Mouse (Mus musculus) heart, postnatal 14 days (tissue): ENCODE results near the gene Gpr82. TPM values are rescaled to one million over a fixed set of nuclear protein-coding genes. Genes with fewer than 3 reads are reported as not detected.

Source experiments
- DNase-seq, 2 experiments: peaks; one replicate each; pipeline ENCODE4 v3.0.0; 2021 to 2022
- intact Hi-C: fragments of 180-260 bp; cut with DNase I; formaldehyde crosslinking; loops from one replicate; pipeline ENCODE4 v1.15.1; 2025
- long read RNA-seq, 2 experiments: library from polyadenylated mRNA; stranded (forward); transcript quantifications; one replicate each; pipeline ENCODE4 v2.0.0; 2021
- total RNA-seq, 2 experiments: library from RNA; stranded (reverse); gene quantifications; 2 replicates each; pipeline ENCODE4 v1.2.3; 2021

Gpr82 gene
- total RNA-seq, result not detected
- long read RNA-seq, experiment 1, result 0 reads
- long read RNA-seq, experiment 2, result 0 reads

DNA sequence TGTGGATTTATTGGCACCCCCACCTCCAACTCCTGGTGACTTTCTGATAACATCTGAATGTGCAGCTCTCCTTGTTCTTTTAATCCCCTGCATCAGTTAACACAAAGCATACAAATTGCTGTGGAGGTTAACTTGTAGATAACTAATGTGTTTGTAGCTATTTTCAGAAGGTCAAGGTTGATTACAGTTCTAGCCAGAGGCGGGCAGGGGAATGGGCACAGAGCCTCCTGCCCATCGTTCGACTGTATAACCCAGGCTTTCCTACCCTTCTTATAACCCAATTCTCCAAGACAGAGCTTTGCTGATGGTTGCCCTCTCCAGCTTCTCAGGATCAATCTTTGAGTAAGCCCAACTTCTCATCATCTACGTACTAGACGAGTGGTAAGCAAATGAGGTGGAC lies at the start of gene Gpr82:
Gene Gpr82 (plus strand): TSS at position 301 of the 400 bp plus-strand sequence.
- intact Hi-C loops, result no loop called here
- no peak for DNase-seq

DNA sequence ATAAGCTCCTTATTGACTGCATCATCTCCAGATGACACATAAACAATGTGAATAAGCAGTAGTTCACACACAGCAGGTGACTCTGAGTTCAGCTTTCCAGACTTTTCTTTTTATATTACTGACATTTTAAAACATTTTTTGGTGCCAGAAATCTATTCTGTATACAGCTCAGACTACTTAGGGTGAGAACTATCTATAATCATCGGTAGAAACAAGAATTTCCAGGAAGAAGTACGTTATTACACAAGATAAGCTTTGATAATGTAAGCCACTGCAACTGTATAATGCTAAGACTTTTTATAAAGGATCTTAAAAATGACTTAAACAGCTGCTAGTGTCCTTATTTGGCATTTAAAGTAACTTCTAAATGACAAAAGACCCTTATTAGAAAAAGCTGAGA lies 49.0 kb upstream of the Gpr82 start:
- DNase-seq, result no peak
- intact Hi-C loops, result no loop called here

DNA sequence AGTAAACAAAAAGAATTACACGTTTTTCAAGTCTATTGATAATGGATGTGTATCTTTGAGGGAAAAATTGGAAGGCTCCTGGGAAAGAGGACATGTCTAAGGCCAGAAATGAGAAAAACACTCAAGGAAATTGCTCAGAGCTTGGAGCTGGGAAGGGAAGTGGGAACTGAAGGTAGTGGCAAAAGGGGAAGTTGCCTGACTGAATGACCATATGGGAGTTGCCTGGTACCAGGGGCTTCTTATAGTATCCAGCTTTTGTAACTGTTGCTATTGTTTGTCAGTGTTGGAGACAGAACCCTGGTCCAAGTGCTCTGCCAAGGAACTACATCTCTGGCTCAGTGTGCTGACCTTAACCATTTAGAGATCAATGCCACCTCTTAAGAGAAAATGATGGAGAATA lies 44.4 kb upstream of the Gpr82 start:
- no peak for DNase-seq
- intact Hi-C loops, result loop anchor here (5.0 kb wide), 1 partner anchor 154 kb away; no protein-coding TSS in a partner anchor

DNA sequence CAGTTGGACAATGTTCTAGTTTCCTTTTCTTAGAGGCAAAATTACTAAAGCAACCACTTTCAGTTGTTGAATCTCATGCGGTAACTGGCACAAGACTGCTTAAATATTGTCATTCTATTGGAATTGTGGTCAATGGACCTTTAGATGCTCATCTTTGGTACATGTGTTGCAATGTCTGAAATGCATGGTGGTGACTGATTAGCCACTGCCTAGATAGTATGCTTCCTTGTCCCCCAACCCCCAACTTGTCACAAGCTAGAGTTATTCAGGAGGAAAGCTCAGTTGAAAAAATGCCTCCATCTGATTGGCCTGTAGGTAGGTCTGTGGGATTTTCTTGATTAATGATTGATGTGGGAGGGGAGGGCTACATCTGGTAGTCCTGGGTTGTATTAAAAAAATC lies 43.9 kb upstream of the Gpr82 start:
- DNase-seq, result no peak
- intact Hi-C loops, result loop anchor here (5.0 kb wide), 1 partner anchor 155 kb away; no protein-coding TSS in a partner anchor

DNA sequence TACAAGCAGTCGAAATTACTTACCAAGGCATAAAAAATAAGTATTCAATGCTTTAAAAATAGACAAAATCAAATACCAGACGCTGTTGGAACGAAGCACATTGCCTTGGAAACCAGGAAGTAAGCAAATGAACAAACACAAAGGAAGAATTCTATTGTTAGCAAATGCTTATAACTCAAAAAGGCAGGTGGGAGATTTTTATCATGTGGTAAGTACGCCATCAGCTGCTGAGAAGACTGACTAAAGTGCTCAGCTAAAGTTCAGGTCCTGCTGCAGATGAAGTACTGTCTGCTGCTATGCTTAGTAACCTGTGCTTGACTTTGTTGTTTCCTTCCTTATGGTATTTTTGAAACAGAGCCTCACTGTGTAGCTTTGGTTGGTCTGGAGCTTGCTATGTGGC lies 42.7 kb upstream of the Gpr82 start:
- intact Hi-C loops, result loop anchor here (5.0 kb wide), 1 partner anchor 156 kb away; no protein-coding TSS in a partner anchor
- DNase-seq, result no peak

DNA sequence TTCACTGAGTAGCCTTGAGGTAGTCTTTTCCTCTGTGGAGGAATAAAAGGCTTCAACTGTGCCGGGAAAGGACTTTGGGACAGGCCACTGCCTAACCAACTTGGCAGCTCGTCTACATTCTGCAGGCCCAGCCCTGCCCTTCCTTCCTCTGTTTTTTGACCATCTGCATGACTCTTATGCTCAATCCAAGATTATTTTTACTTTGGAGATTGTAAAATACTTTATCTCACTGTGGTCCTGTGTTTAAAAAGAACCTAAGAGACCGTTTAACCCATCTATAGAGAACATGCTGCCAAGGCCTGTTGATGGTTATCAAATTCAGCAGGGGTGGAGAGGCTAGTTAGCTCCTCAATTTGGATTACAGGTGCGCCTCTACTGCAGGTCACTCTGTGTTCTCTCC lies 39.7 kb upstream of the Gpr82 start:
- peak in 1 of 2 experiments; percentile 7 for DNase-seq

DNA sequence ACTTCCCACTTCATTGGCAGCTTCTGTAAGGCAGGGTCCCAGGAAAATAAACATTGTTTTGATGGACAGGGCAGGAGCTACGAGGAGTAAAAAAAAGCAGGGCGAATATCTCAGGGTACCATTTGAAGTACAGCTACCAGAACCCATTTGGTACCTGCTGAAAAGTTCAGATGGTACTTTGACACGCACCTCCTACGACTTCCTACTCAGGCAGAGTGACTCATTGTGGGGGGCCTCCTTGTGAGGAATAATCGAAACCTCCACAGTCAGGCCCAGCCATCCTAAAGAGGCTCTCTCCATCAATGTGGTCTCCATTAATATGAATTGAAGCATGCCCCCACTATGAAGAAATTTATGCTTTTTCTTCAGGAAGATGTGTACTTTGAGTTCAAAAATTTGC lies 38.5 kb upstream of the Gpr82 start:
- intact Hi-C loops, result no loop called here
- DNase-seq, result no peak

More for the DNA sequence above, 39.7 kb upstream of the Gpr82 start:
- intact Hi-C loops, result no loop called here

DNA sequence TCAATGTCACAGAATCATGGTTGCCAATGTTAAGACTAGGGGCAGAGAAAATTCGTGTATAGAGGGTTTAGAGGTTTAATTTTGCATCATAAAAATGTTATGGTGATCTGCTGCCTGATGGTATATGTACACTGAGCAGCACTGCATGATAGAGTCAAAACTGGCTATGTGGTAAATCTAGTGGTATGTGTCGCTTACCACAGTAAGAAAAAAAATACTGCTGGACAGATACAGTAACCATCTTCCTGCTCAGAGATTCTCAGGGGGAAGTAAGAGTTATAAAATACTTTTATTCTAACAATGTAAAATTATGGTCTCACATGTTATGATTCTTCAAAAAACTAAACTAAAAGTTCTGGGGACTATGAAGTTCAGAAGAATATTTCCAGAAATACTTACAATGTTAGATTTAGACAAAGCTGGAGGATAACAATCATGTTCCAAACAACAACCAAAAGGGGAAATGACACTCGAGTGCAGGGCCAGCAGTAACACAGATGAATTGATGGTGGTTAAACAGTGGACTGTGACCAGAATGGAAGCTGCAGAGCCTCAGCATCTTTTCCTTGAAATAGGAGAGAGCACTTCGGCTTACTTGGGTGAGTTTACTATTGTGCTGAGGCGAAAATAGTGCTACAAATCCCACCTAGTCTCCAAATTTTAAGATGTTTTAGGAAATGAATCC lies 29.4 kb upstream of the Gpr82 start, which contains the start of gene Gpr34:
Gene Gpr34 (plus strand): TSS at position 491 of the 685 bp plus-strand sequence.
- intact Hi-C loops, result no loop called here
- DNase-seq, result no peak

DNA sequence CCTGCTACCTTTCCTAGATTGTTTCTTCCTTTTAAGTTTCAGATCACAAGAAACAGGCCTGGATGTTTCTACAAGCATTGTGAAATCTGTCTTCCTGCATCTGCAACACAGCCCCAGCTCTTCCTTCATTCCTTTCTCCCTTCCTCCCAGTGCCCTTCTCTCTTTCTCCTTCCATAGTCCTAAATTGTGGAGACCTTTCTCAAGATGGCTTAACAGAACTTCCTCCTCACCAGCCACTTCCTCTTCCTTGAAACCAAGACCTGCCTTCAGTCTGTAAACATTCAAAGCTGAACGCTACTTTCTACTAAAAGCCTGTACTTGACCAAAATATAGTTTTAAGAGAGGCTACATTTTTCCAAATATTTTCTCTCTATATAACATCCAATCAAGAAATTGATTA lies 24.8 kb upstream of the Gpr82 start:
- intact Hi-C loops, result no loop called here
- no peak for DNase-seq

DNA sequence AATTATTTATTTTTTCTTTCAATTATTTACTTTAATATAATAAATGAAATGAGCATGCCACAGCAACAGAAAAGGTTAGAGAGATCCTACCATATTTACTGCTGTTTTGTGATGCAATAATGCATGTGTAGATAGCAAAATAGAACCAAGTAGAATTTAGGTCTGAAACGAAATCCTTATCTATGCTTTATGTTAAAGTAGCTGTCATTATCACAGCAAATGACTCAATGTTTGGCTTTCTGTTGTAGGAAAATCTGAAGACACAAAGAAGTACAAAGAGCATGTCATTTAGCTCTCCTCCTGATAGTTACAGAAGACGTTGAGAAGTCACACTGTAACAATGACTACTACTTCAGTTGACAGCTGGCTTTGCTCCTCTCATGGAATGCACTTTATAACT lies 22.3 kb upstream of the Gpr82 start:
- DNase-seq, result no peak
- intact Hi-C loops, result no loop called here

DNA sequence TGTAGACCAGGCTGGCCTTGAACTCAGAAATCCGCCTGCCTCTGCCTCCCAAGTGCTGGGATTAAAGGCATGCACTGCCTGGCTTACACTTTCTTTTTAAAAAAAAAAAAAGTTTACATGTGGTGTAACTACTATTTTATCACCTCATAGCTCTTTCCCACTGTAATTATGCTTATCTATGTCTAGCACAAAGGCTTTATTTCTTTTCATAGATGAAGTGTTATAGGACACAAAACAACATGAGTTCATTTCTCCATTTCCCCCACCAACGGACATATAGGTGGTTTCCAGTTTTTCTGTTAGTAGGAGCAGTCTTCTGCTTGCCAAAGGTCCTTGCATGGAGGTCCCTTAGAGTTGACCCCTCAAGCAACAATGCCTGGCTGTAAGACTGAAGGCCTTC lies 9.3 kb upstream of the Gpr82 start:
- no peak for DNase-seq
- intact Hi-C loops, result loop anchor here (10.0 kb wide), 2 partner anchors 147 to 307 kb away; no protein-coding TSS in a partner anchor

DNA sequence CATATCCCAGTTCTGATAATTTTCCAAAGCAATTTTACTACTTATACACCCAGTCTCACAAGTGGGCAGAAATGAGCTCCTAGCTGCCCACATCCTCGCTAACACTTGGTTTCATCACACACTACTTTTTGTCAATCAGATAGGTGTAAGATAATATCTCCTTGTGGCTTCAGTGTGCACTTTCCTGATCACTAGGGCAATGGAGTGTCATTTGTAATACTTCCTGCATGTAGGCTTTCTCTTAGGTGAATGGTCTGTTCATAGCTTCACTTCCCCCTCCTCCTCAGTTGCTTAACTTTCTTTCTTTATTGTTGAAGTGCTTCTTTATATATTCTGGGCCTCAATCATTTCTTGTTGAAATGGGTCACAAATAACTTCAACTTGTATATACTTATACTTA lies 8.9 kb upstream of the Gpr82 start:
- intact Hi-C loops, result loop anchor here (10.0 kb wide), 2 partner anchors 147 to 307 kb away; no protein-coding TSS in a partner anchor
- no peak for DNase-seq

DNA sequence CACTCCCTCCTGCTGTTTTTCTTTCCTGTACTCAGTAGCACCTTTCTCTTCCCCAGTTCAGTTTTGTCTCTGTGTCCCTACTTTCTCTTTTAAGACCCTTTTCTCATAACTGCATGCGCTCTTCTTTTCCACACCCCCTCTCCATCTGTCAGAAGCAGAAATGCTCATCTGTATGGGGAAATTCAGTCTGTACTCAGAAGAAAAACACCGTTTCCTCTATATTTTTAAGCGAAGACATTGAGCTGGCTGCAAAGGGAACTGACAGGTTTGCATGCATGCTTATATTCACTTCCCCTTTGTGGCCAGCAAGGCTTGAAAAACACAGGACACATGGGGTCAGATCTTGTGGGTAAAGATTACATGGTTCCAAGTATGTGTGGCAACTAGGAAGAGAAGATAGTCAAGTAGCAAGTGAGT lies 6.2 kb upstream of the Gpr82 start:
- intact Hi-C loops, result loop anchor here (5.0 to 10.0 kb wide), 5 partner anchors 128 to 978 kb away; partner anchors contain the start of gene Ddx3x
- DNase-seq, result no peak

DNA sequence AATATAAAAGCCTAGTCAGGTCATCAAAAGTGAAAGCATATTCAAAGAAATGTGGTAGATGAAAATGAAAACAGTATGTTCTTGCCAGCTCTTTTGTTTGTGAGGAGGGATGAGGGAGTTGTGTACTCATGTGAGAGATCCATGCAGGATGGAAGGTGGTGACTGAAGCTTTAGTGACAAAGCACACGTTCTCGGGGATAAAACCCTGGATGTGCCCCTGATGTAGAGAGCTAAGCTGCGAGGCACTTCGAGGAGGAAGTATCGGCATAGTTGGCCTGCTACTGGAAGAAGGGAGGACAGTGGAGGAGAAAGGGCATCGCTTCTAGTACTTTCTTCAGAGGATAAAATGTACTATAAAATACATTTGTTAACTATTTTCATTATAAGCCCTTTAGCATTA lies 5.3 kb upstream of the Gpr82 start:
- no peak for DNase-seq
- intact Hi-C loops, result loop anchor here (2.0 to 10.0 kb wide), 7 partner anchors 129 to 979 kb away; partner anchors contain the start of gene Ddx3x

DNA sequence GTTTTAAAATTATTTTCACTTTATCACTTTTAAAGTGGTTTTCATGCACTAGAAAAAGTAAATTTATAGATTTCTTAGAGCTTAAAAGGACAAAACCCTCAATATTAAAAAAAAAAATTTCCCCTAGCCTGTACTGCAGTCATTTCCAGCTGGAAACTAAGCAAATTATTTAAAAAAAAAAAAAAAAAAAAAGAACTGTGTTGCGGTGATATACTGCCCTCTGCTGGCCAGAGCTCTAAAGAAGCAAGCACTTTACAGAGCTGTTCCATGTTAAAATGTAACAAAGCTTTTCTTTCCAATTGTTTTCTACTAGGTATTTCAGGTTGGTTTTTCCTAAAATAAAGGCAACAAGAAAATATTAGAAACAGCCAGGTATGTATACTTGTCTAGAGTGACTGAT lies 4.4 kb upstream of the Gpr82 start:
- DNase-seq, result peak; percentile 56 to 70
- intact Hi-C loops, result loop anchor here (2.0 to 10.0 kb wide), 7 partner anchors 129 to 979 kb away; partner anchors contain the start of gene Ddx3x

DNA sequence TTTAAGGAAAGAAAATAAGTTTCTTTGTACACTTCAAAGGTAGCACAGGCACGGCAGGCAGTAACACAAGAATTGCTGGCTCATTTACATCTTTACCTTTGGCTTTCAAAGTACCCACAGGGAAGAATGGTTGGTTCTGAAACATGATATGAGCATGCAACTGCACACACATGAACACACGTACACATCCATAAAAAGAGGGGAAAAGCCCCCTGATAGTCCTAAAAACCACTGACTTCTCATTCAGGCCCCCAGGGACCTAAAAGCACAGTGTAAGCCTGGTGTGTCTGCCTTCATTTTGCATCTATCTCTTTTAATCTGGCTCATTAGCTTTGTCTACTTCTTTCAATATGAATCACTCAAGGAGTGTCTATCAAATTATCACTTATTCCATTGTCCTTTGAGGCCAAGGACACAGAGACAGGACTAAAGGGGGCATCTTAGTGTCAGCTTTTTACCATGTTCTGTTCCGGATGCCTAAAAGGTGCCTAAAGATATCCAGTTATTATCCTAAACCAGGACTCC lies 2.5 kb upstream of the Gpr82 start:
- intact Hi-C loops, result loop anchor here (5.0 to 10.0 kb wide), 5 partner anchors 131 to 981 kb away; partner anchors contain the start of gene Ddx3x
- DNase-seq, result no peak

DNA sequence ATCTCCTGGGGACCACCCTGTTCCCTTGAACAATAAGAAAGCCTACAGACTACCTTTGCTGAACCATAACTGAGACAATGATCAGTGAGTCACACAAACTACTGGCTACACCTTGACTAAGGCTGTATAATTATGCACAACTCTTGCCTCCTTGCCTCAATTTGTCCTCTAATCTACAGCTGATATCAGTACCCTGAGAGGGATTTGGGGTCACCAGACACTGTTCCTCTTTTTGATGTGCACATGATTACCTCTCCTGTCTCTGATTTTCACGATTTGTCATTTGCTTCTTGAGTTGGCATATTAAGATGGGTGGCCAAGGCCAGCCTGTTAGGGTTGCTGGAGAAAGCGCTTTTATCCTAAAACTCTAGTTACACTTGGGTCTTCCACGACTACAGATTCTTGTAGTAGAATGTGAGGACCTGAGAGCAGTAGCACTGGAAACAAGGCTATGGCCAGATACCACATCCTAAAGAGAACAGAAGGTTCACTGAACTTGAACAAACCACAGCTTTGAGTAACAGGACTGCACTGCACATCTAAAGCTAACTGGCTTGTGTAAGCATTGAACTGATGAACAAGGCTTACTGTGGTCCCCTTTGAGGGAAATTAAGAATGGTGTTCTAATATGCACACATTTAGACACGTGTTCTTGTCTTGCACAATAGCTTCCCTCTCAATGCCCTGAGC lies 1.8 kb upstream of the Gpr82 start:
- intact Hi-C loops, result loop anchor here (5.0 to 10.0 kb wide), 5 partner anchors 132 to 982 kb away; partner anchors contain the start of gene Ddx3x
- no peak for DNase-seq

DNA sequence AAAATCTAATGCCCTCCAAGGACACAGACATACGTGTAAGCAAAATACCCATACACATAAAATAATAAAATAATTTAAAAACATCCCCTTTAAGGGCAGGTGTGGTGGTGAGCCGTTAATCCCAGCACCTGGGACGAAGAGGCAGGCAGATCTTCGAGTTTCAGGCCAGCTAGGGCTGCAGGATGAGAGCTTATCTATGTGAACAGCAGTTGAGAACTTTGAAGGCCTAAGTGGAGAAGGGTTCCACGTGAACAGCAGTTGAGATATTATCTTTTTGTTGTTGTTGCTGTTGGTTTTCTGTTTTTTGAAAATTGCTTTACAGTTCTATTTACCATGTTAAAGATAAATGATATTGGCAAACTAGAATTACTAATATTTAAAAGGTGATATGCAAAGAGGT lies 7.7 kb downstream of the Gpr82 start:
- intact Hi-C loops, result no loop called here
- no peak for DNase-seq

DNA sequence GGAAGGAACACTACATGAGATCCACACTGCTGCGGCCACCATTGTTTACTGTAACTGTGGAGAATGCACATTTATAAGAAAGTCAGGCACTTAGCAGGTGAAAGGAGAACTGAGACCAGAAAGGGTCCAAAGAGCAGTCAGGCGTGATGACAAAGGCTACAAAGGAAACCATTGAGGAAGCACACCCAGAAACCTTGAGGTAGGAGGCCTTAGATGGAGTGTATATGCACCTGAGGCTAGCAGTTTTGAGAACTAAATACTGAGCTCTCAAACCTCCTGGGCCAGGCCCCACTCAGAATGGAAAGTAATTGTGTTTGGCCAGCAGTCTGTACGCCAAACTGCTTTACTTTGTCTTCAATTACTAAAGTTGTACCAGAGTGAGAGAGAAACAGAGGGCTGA lies 9.2 kb downstream of the Gpr82 start:
- DNase-seq, result no peak
- intact Hi-C loops, result no loop called here

DNA sequence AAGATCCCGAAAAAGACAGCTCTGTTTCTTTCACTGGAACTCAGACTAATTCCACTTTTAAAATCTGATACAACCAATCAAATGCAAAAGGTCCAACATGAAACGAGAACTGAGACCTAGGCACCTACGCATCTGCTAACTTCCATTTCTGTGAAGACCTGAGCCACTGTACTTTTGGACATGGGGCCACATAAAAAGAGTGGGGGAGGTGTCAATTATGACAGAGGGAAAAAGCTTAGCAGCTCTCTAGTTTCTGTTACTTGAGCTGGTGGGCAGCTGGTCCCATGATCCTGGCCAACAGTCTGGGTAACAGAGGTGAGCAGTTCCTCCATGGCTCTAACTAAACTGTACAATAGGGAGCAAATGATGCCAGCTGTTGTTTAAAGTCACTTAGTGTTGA lies 11.8 kb downstream of the Gpr82 start:
- intact Hi-C loops, result no loop called here
- no peak for DNase-seq

DNA sequence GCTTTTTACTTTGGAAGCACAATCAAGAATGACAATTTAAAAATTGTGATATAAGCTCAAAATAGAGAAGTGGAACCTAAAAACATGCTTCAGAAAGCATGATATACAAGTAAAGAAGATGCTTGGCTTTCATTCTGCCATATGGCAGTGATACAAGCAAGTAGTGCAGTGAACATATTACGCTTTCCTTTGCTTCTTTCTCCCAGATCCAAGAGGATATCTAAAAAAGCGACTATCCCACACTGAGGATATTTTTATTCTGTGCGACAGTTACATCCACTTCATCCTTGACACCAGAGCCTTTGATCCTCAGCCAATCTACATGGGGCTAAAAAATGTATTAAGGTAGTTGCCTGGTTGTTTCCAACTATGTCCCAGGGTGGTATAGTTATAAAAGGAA lies 20.6 kb downstream of the Gpr82 start:
- DNase-seq, result no peak
- intact Hi-C loops, result no loop called here
